Mouse (Mus musculus): ENCODE results near the gene Ifit1bl1.

GRCm38 (mm10) chr19:34553021-34553420, 48.7 kb downstream of the Ifit1bl1 start:
- TF ChIP-seq CTCF (IDR thresholded peaks at IDR 0.05; ENCODE audit: borderline replicate concordance, insufficient read depth, low read length) (no peak), POLR2A (IDR thresholded peaks at IDR 0.05; ENCODE audit: low read depth, low read length) (peak; percentile 30; the same call in 1 of the 2 replicates)

Measured in embryonic fibroblast, embryonic 13.5 days (primary cell).